Mouse (Mus musculus) forebrain, embryonic 14.5 days (tissue): Measurements from ENCODE around the gene Lrguk. TPM values are rescaled to one million over a fixed set of nuclear protein-coding genes. Genes with fewer than 3 reads are reported as not detected.

ENCODE experiments used
- polyA plus RNA-seq: library from polyadenylated mRNA; unstranded; fragments of >200 nt; fragmentation: Nextera tagmentation; extraction: Ambion mirVana; gene quantifications from 2 replicates; pipeline ENCODE4 v1.2.1, GENCODE M21; 2014

Lrguk gene
- polyA plus RNA-seq, 1 experiment from 2014 or later = 1.0 TPM

Other genes with a start within 250 kb of the Lrguk start
- gene Slc35b4, start 147.7 kb downstream of the Lrguk start, polyA plus RNA-seq = 43.8 and 50.8 TPM in 2 replicates